Mouse (Mus musculus): Measurements from ENCODE around the gene Foxk1. TPM values are rescaled to one million over a fixed set of nuclear protein-coding genes. Genes with fewer than 3 reads are reported as not detected.

Foxk1 gene
- polyA plus RNA-seq, 1 experiment from 2014 or later, result 6.0 TPM

- H3K27ac ChIP-seq (replicated peaks), result peak overlapping the region; percentile 71
- no peaks in the 10 kb centered on the region for H3K36me3 ChIP-seq
- 20% methylated on average over 6 of the region's 6 CpGs for WGBS
- ATAC-seq (ENCODE audit: low FRiP score), result no peak
- H3K27me3 ChIP-seq (replicated peaks), result no peaks in the 10 kb centered on the region
- H3K9ac ChIP-seq (replicated peaks), result no peak overlapping the region
- H3K4me2 ChIP-seq, result no peak overlapping the region
- no peak overlapping the region for H3K4me3 ChIP-seq (replicated peaks)
- peaks cover 21% of the 10 kb centered on the region for H3K4me1 ChIP-seq
- no peaks in the 10 kb centered on the region for H3K9me3 ChIP-seq (replicated peaks)
Observed at GRCm38 (mm10) chr5:142372207-142372606, 29.1 kb upstream of the Foxk1 start.

GRCm38 (mm10) chr5:142374343-142374742 is 27.0 kb upstream of the Foxk1 start:
- Histone ChIP-seq H3K9ac (replicated peaks) (no peak overlapping the region), H3K27ac (replicated peaks) (no peak overlapping the region), H3K36me3 (no peaks in the 10 kb centered on the region), H3K9me3 (replicated peaks) (no peaks in the 10 kb centered on the region), H3K4me2 (no peak overlapping the region), H3K4me3 (replicated peaks) (no peak overlapping the region), H3K27me3 (replicated peaks) (no peaks in the 10 kb centered on the region), H3K4me1 (peaks cover 10% of the 10 kb centered on the region)
- no peak for ATAC-seq (ENCODE audit: low FRiP score)
- 95% methylated on average over 9 of the region's 9 CpGs for WGBS

DNA sequence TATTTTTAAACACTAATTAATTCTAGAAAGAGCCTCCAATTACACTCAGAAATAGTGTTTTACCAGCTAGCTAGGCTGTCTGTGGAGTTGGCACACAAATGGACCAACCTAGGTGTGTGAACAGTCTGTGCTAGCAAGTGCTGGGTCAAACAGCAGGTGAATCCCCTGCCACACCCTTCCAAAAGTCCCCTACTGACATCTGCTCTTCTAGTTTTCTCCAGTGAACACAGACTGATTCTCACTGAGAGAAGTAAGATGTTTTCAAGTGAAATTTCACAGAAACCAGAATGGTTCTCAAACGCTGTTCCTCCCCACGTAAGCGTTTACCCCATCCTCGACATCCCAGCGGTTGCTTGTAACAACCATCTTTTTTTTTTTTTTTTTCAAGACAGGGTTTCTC is 25.7 kb upstream of the Foxk1 start:
- 95% methylated on average over 5 of the region's 5 CpGs for WGBS
- Histone ChIP-seq H3K27me3 (replicated peaks) (no peaks in the 10 kb centered on the region), H3K9ac (replicated peaks) (no peak overlapping the region), H3K27ac (replicated peaks) (no peak overlapping the region), H3K9me3 (replicated peaks) (no peaks in the 10 kb centered on the region), H3K4me1 (peaks cover 10% of the 10 kb centered on the region), H3K4me3 (replicated peaks) (no peak overlapping the region), H3K36me3 (no peaks in the 10 kb centered on the region), H3K4me2 (no peak overlapping the region)
- ATAC-seq (ENCODE audit: low FRiP score), result no peak

GRCm38 (mm10) chr5:142376071-142376470 is 25.2 kb upstream of the Foxk1 start:
- 90% methylated on average over 6 of the region's 6 CpGs for WGBS
- H3K9ac ChIP-seq (replicated peaks), result no peak overlapping the region
- no peak for ATAC-seq (ENCODE audit: low FRiP score)
- H3K27ac ChIP-seq (replicated peaks), result no peak overlapping the region
- H3K36me3 ChIP-seq, result no peaks in the 10 kb centered on the region
- no peak overlapping the region for H3K4me2 ChIP-seq
- H3K4me1 ChIP-seq, result peaks cover 8% of the 10 kb centered on the region
- no peaks in the 10 kb centered on the region for H3K9me3 ChIP-seq (replicated peaks)
- H3K27me3 ChIP-seq (replicated peaks), result no peaks in the 10 kb centered on the region
- H3K4me3 ChIP-seq (replicated peaks), result no peak overlapping the region

GRCm38 (mm10) chr5:142378068-142378467 is 23.2 kb upstream of the Foxk1 start:
- H3K27ac ChIP-seq (replicated peaks), result no peak overlapping the region
- WGBS, result 89% methylated on average over 2 of the region's 2 CpGs
- no peak overlapping the region for H3K9ac ChIP-seq (replicated peaks)
- no peaks in the 10 kb centered on the region for H3K27me3 ChIP-seq (replicated peaks)
- no peaks in the 10 kb centered on the region for H3K4me1 ChIP-seq
- no peaks in the 10 kb centered on the region for H3K36me3 ChIP-seq
- no peak for ATAC-seq (ENCODE audit: low FRiP score)
- H3K4me3 ChIP-seq (replicated peaks), result no peak overlapping the region
- H3K4me2 ChIP-seq, result no peak overlapping the region
- H3K9me3 ChIP-seq (replicated peaks), result no peaks in the 10 kb centered on the region

GRCm38 (mm10) chr5:142380491-142380890 is 20.8 kb upstream of the Foxk1 start:
- no peaks in the 10 kb centered on the region for H3K36me3 ChIP-seq
- no peak for ATAC-seq (ENCODE audit: low FRiP score)
- no peak overlapping the region for H3K4me3 ChIP-seq (replicated peaks)
- H3K27ac ChIP-seq (replicated peaks), result no peak overlapping the region
- no peak overlapping the region for H3K9ac ChIP-seq (replicated peaks)
- no peak overlapping the region for H3K4me2 ChIP-seq
- peaks cover 17% of the 10 kb centered on the region for H3K4me1 ChIP-seq
- no peaks in the 10 kb centered on the region for H3K9me3 ChIP-seq (replicated peaks)
- H3K27me3 ChIP-seq (replicated peaks), result no peaks in the 10 kb centered on the region
- 60% methylated on average over 6 of the region's 6 CpGs for WGBS

- Histone ChIP-seq H3K4me2 (peak overlapping the region; percentile 37), H3K27me3 (replicated peaks) (no peaks in the 10 kb centered on the region), H3K4me3 (replicated peaks) (no peak overlapping the region), H3K9me3 (replicated peaks) (no peaks in the 10 kb centered on the region), H3K9ac (replicated peaks) (peak overlapping the region; percentile 28; the same call in 1 of the 2 replicates), H3K27ac (replicated peaks) (peak overlapping the region; percentile 75), H3K36me3 (no peaks in the 10 kb centered on the region), H3K4me1 (peaks cover 33% of the 10 kb centered on the region)
- WGBS, result 29% methylated on average over 23 of the region's 23 CpGs
- ATAC-seq (ENCODE audit: low FRiP score), result no peak
Observed at GRCm38 (mm10) chr5:142384911-142385660, 16.2 kb upstream of the Foxk1 start.

DNA sequence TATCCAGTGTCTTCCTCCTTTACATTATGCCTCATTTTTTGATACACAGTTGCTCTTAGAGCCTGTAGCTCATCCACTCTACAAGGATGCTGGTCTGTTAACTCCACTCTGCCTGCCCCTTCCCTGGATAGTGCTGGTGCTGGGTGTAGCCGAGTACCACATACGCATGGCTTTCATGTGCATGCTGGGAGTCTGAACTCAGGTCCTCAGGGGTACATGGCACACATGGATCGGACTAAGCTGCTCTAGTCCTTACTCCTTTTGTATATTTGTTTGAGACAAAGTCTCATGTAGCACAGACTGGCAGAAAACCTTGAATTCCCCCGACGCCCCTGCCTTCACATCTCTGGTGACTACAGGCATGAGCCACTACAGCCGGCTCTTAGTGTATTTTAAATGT is 15.0 kb upstream of the Foxk1 start:
- Histone ChIP-seq H3K4me3 (replicated peaks) (no peak overlapping the region), H3K9ac (replicated peaks) (no peak overlapping the region), H3K27me3 (replicated peaks) (no peaks in the 10 kb centered on the region), H3K27ac (replicated peaks) (peak overlapping the region; percentile 75), H3K4me2 (no peak overlapping the region), H3K4me1 (peaks cover 33% of the 10 kb centered on the region), H3K36me3 (no peaks in the 10 kb centered on the region), H3K9me3 (replicated peaks) (no peaks in the 10 kb centered on the region)
- WGBS, result 44% methylated on average over 6 of the region's 6 CpGs
- ATAC-seq (ENCODE audit: low FRiP score), result peak; percentile 25; the same call in 1 of the 2 replicates

- H3K27me3 ChIP-seq (replicated peaks), result no peaks in the 10 kb centered on the region
- no peaks in the 10 kb centered on the region for H3K9me3 ChIP-seq (replicated peaks)
- ATAC-seq (ENCODE audit: low FRiP score), result peak; percentile 69
- peak overlapping the region; percentile 25 for H3K4me2 ChIP-seq
- peaks cover 33% of the 10 kb centered on the region for H3K4me1 ChIP-seq
- no peak overlapping the region for H3K4me3 ChIP-seq (replicated peaks)
- H3K27ac ChIP-seq (replicated peaks), result peak overlapping the region; percentile 75
- WGBS, result 28% methylated on average over 17 of the region's 17 CpGs
- H3K36me3 ChIP-seq, result no peaks in the 10 kb centered on the region
- no peak overlapping the region for H3K9ac ChIP-seq (replicated peaks)
Observed at GRCm38 (mm10) chr5:142386784-142387680, 14.3 kb upstream of the Foxk1 start.

GRCm38 (mm10) chr5:142387716-142388115 is 13.6 kb upstream of the Foxk1 start:
- no peak overlapping the region for H3K9ac ChIP-seq (replicated peaks)
- no peaks in the 10 kb centered on the region for H3K36me3 ChIP-seq
- ATAC-seq (ENCODE audit: low FRiP score), result no peak
- WGBS, result 87% methylated on average over 4 of the region's 4 CpGs
- H3K4me1 ChIP-seq, result peaks cover 33% of the 10 kb centered on the region
- no peak overlapping the region for H3K4me2 ChIP-seq
- H3K4me3 ChIP-seq (replicated peaks), result no peak overlapping the region
- peak overlapping the region; percentile 75 for H3K27ac ChIP-seq (replicated peaks)
- H3K9me3 ChIP-seq (replicated peaks), result no peaks in the 10 kb centered on the region
- no peaks in the 10 kb centered on the region for H3K27me3 ChIP-seq (replicated peaks)

- no peak overlapping the region for H3K27ac ChIP-seq (replicated peaks)
- H3K27me3 ChIP-seq (replicated peaks), result no peaks in the 10 kb centered on the region
- no peaks in the 10 kb centered on the region for H3K36me3 ChIP-seq
- H3K9me3 ChIP-seq (replicated peaks), result no peaks in the 10 kb centered on the region
- no peak overlapping the region for H3K4me2 ChIP-seq
- peaks cover 5% of the 10 kb centered on the region for H3K4me1 ChIP-seq
- 54% methylated on average over 5 of the region's 5 CpGs for WGBS
- ATAC-seq (ENCODE audit: low FRiP score), result no peak
- H3K4me3 ChIP-seq (replicated peaks), result no peak overlapping the region
- no peak overlapping the region for H3K9ac ChIP-seq (replicated peaks)
Observed at GRCm38 (mm10) chr5:142391691-142392090, 9.6 kb upstream of the Foxk1 start.
